Mouse (Mus musculus) CH12.LX (cell line): ENCODE results near the gene Cmss1.

Experiments
- CTCF ChIP-seq, 2 experiments: IDR thresholded peaks in 1 of 2; conservative IDR thresholded peaks in 1 of 2; 2 replicates each; pipeline ENCODE4 v1.5.1; 2011 to 2012; ENCODE audit warnings: low read depth in 2 of 2, low read length in 2 of 2, improper control_type of control experiment in 1 of 2, inconsistent platforms in 1 of 2, mild to moderate bottlenecking in 1 of 2, moderate library complexity in 1 of 2
- HCFC1 ChIP-seq: IDR thresholded peaks from 2 replicates; pipeline ENCODE4 v1.6.1; 2012; ENCODE audit warnings: low read depth, mild to moderate bottlenecking, inconsistent platforms, low read length, improper control_type of control experiment
- KAT2A ChIP-seq: IDR thresholded peaks from 2 replicates; pipeline ENCODE4 v1.6.1; 2012; ENCODE audit warnings: low read length, improper control_type of control experiment, inconsistent platforms; ENCODE audit not compliant: insufficient replicate concordance
- POLR2A ChIP-seq: IDR thresholded peaks from 2 replicates; pipeline ENCODE4 v1.6.1; 2011; ENCODE audit warnings: low read depth, mild to moderate bottlenecking, improper control_type of control experiment, low read length
- SIN3A ChIP-seq: IDR thresholded peaks from 2 replicates; pipeline ENCODE4 v1.6.1; 2012; ENCODE audit warnings: low read length, improper control_type of control experiment, inconsistent platforms

GRCm38 (mm10) chr16:57439206-57439605 lies 167.5 kb downstream of the Cmss1 start:
- TF ChIP-seq CTCF (conservative IDR thresholded peaks at IDR 0.05 in 1 of 2, IDR thresholded peaks at IDR 0.05 in 1 of 2; ENCODE audit: low read depth in 2 of 2, low read length in 2 of 2) (no peak), KAT2A (no peak), POLR2A (no peak), SIN3A (no peak), HCFC1 (no peak)
